Mouse (Mus musculus) heart, embryonic 16.5 days (tissue): ENCODE results near the gene P2rx3. TPM values are rescaled to one million over a fixed set of nuclear protein-coding genes. Genes with fewer than 3 reads are reported as not detected.

ENCODE experiments used
- ATAC-seq: fragments of 200-750 bp; cut with Nextera tagmentation; replicated peaks from 2 replicates; pipeline ENCODE4 v1.8.0; 2017; ENCODE audit warnings: moderate number of reproducible peaks; ENCODE audit not compliant: insufficient read depth, low FRiP score; ENCODE audit errors: extremely low read depth
- H3K27ac ChIP-seq: fragments of 300-500 bp; sonication (generic); 2 replicates; pipeline ENCODE4 v1.5.1; 2014; ENCODE audit warnings: mild to moderate bottlenecking, low read length, control low read depth, moderate library complexity
- H3K27me3 ChIP-seq: fragments of 300-500 bp; sonication (generic); 2 replicates; pipeline ENCODE4 v1.6.1; 2014; ENCODE audit warnings: low read length, mixed read lengths; ENCODE audit not compliant: control insufficient read depth, insufficient read depth
- H3K36me3 ChIP-seq: fragments of 300-500 bp; sonication (generic); 2 replicates; pipeline ENCODE4 v1.6.1; 2014; ENCODE audit not compliant: control insufficient read depth, insufficient read depth
- H3K4me1 ChIP-seq: fragments of 300-500 bp; sonication (generic); 2 replicates; pipeline ENCODE4 v1.6.1; 2014; ENCODE audit warnings: low read length, mixed read lengths; ENCODE audit not compliant: control insufficient read depth, insufficient read depth
- H3K4me2 ChIP-seq: fragments of 300-500 bp; sonication (generic); 2 replicates; pipeline ENCODE4 v1.6.1; 2014; ENCODE audit warnings: low read depth, mild to moderate bottlenecking, control low read depth, low read length
- H3K4me3 ChIP-seq: fragments of 300-500 bp; sonication (generic); 2 replicates; pipeline ENCODE4 v1.5.1; 2014; ENCODE audit warnings: mild to moderate bottlenecking, control low read depth, low read length
- H3K9ac ChIP-seq: fragments of 300-500 bp; sonication (generic); 2 replicates; pipeline ENCODE4 v1.6.1; 2014; ENCODE audit warnings: low read length, control low read depth
- H3K9me3 ChIP-seq: fragments of 300-500 bp; sonication (generic); replicated peaks from 2 replicates; pipeline ENCODE4 v1.6.1; 2016; ENCODE audit warnings: low read length; ENCODE audit not compliant: control insufficient read depth
- WGBS: fragments of 180-500 bp; shearing (Covaris S2); extraction: QIAGEN DNeasy Blood & Tissue Kit; methylation state at CpG from one replicate; pipeline ENCODE4 v1.1.7; 2014; 5-methylcytosine and 5-hydroxymethylcytosine counted together
- polyA plus RNA-seq: library from polyadenylated mRNA; unstranded; fragments of >200 nt; fragmentation: Nextera tagmentation; extraction: Ambion mirVana; gene quantifications from 2 replicates; pipeline ENCODE4 v1.2.1, GENCODE M21; 2015

P2rx3 gene
- polyA plus RNA-seq, 1 experiment from 2014 or later, result 0.79 TPM

DNA sequence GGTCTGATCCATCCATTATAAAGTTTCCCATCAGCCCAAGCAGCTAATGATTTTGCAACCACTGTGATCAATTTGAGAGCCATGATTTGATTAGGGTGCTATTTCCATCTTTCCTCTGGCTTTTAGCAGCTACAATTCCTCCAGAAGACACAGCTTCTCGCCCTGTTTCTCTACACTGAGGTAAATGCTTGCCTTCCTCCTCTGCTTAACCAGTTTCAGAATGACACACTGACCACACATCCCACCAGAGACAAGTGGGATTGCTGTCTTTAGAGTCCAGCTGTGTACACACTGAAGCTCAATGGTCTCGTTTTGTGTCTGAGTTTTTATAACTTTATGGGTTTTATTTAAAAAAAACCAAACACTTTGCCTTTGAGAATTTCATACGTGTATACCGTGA is 84.6 kb downstream of the P2rx3 start:
- no peaks in the 10 kb centered on the region for H3K27me3 ChIP-seq
- no peak overlapping the region for H3K4me2 ChIP-seq
- no peak overlapping the region for H3K4me3 ChIP-seq
- no peak for ATAC-seq
- H3K9me3 ChIP-seq, result no peaks in the 10 kb centered on the region
- no peaks in the 10 kb centered on the region for H3K4me1 ChIP-seq
- no peak overlapping the region for H3K9ac ChIP-seq
- H3K36me3 ChIP-seq, result peaks cover 31% of the 10 kb centered on the region
- H3K27ac ChIP-seq, result no peak overlapping the region
- 81% methylated on average over 4 of the region's 4 CpGs for WGBS

DNA sequence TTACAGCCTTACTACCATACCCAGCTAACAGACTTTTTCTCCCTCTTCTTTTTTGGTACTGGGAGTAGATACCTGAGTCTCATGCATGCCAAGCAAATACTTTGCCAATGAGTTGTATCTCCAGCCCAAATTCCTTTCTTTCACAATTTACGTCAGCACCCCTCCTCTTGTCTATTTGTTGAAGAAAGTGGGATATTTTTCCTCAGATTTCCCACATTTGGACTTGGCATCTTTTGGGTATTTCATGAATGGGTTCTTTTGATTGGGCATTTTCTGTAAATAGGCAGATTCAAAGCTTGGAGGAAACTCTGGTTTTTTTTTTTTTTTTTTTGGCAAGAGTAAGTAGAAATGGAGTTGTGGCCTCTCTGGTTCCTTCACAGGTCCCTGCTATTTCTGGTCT is 85.0 kb downstream of the P2rx3 start:
- no peaks in the 10 kb centered on the region for H3K27me3 ChIP-seq
- H3K27ac ChIP-seq, result no peak overlapping the region
- no peak overlapping the region for H3K4me2 ChIP-seq
- peaks cover 30% of the 10 kb centered on the region for H3K36me3 ChIP-seq
- no peak overlapping the region for H3K9ac ChIP-seq
- H3K9me3 ChIP-seq, result no peaks in the 10 kb centered on the region
- no peaks in the 10 kb centered on the region for H3K4me1 ChIP-seq
- 82% methylated on average over 1 of the region's 1 CpGs for WGBS
- no peak for ATAC-seq
- H3K4me3 ChIP-seq, result no peak overlapping the region

DNA sequence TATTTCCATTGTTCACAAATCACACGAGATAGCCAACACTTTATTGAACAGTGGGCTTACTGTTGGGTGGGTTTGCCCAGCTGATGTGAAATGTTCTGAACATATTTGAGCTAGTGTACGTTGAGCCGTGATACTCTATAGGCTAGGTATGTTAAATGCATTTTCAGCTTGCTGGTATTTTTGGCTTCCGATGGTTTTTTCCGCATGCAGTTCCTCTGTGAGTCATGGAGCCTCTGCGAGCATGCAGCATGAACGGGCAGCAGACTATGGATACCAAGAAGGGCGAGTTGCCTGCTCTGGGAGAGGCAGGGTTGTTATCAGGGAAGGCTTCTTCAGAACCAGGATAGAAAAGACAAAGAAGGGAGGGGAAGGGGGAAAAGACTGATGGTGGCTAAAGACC is 86.2 kb downstream of the P2rx3 start:
- Histone ChIP-seq H3K36me3 (peaks cover 23% of the 10 kb centered on the region), H3K9me3 (no peaks in the 10 kb centered on the region), H3K9ac (no peak overlapping the region), H3K27me3 (no peaks in the 10 kb centered on the region), H3K27ac (no peak overlapping the region), H3K4me2 (no peak overlapping the region), H3K4me1 (no peaks in the 10 kb centered on the region), H3K4me3 (no peak overlapping the region)
- no peak for ATAC-seq
- 78% methylated on average over 8 of the region's 8 CpGs for WGBS

DNA sequence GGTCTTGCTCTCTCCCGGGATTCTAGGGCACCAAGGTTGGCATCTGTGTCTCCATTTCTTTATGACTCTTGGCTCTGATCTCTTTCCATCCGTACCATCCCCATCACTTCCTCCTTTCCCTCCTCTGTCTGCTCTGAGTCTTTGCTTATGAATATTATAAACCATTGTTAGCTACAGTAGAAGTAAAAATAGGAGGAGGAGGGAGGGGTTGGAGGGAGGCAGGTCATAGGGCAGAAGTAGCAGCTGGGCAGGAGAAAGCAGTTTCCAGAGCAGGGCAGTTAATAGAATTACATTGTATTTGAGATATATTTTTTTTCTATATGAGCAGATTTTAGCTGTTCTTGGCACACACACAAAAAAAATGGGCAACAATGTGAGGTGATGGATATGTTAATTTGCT is 88.5 kb downstream of the P2rx3 start:
- no peak overlapping the region for H3K9ac ChIP-seq
- H3K36me3 ChIP-seq, result peaks cover 21% of the 10 kb centered on the region
- 83% methylated on average over 2 of the region's 2 CpGs for WGBS
- no peak overlapping the region for H3K4me3 ChIP-seq
- no peaks in the 10 kb centered on the region for H3K9me3 ChIP-seq
- ATAC-seq, result no peak
- H3K4me2 ChIP-seq, result no peak overlapping the region
- no peak overlapping the region for H3K27ac ChIP-seq
- no peaks in the 10 kb centered on the region for H3K4me1 ChIP-seq
- H3K27me3 ChIP-seq, result no peaks in the 10 kb centered on the region

Other genes starting within 250 kb of the P2rx3 start
- gene Ube2l6, start 238.6 kb downstream of the P2rx3 start, polyA plus RNA-seq, result 102 and 110 TPM in 2 replicates
- gene Smtnl1, start 214.8 kb downstream of the P2rx3 start, polyA plus RNA-seq, result 0.21 and 0.24 TPM in 2 replicates
- 92.9 and 97.9 TPM in 2 replicates for gene Timm10, start 210.5 kb downstream of the P2rx3 start, polyA plus RNA-seq
- gene Slc43a1, start 198.6 kb downstream of the P2rx3 start, polyA plus RNA-seq, result 8.0 and 8.7 TPM in 2 replicates
- gene Rtn4rl2, start 150.8 kb downstream of the P2rx3 start, polyA plus RNA-seq, result 1.5 and 1.7 TPM in 2 replicates
- 42.5 and 43.6 TPM in 2 replicates for gene Slc43a3, start 100.9 kb downstream of the P2rx3 start, polyA plus RNA-seq
- gene Prg2, start 57.0 kb downstream of the P2rx3 start, polyA plus RNA-seq, result 0.68 TPM in 1 of 2 replicates, not detected in the other
- 0.34 TPM in 1 of 2 replicates, not detected in the other for gene Prg3, start 49.2 kb downstream of the P2rx3 start, polyA plus RNA-seq
- 136 and 148 TPM in 2 replicates for gene Ssrp1, start 228 bp downstream of the P2rx3 start, polyA plus RNA-seq
- 23.6 and 32.3 TPM in 2 replicates for gene Tnks1bp1, start 10.6 kb upstream of the P2rx3 start, polyA plus RNA-seq
- 42.9 and 53.3 TPM in 2 replicates for gene Aplnr, start 98.8 kb upstream of the P2rx3 start, polyA plus RNA-seq
- 0.33 and 0.49 TPM in 2 replicates for gene Lrrc55, start 159.7 kb upstream of the P2rx3 start, polyA plus RNA-seq